Comparison of ENCODE assay signal across 12 mouse cellular contexts in the genomic region with DNA sequence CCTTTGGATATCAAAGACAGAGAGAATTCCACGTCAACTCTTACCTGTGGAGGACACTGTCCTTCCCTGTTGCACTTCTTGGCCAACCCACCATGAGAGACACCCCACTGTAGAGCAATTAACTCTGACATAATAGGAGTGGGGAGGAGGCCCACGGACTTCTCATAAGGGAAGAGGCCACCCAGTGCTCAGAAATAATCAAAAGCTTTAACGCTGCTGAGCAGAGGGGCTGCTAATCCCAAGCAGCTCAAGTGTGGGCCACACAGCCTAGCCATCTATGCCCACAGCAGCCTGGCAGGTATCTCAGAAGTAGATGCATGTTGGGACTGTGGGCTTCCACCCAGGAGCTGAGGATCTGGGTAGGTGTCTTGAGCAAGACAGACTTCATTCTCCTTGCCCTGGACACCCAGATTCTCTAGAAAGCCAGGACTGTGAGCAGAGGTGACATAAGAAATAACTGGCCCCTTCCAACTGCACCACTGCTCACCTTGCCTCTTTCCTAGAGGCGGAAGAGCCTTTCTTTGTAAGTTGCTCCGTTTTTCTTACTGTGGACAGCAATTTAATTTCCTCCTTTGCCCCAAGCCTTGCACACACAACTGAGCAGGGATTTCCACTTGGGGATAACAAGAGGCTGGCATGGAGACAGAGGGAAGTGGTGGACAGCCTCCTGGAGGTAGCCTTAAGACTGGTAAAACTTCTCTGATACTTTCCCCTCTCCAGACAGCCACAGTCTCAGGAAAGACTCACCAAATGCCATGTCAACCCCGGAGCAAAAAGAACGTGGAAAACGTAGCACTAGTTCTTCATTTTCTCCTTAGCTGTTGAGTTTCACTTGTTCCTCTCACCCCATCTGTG. TPM values are rescaled to one million over a fixed set of nuclear protein-coding genes. Genes with fewer than 3 reads are reported as not detected.
DNase-seq lines count a peak whose midpoint lies in the region; ATAC-seq and TF ChIP-seq lines count a peak whose summit lies in the region.
"Had no signal": no experiment of that assay in that cellular context is flagged by ENCODE, and none has a peak within 500 bp of the region (broad histone marks: within the 10 kb centered on the region; RNA-seq: fewer than 3 reads in every experiment).

No protein-coding gene starts in this region.

- H3K27me3 ChIP-seq in heart, embryonic 12.5 days (replicated peaks) = peaks cover 91% of the 10 kb centered on the region
- peaks cover 93% of the 10 kb centered on the region for H3K27me3 ChIP-seq in embryonic facial prominence, embryonic 13.5 days
- peaks cover 26% of the 10 kb centered on the region for H3K27me3 ChIP-seq in hindbrain, embryonic 13.5 days
- no peaks in the 10 kb centered on the region for H3K27me3 ChIP-seq in midbrain, embryonic 16.5 days (ENCODE audit: control insufficient read depth, insufficient read depth, low read depth, low read length)
- H3K27me3 ChIP-seq in liver, postnatal 0 days (ENCODE audit: insufficient read depth, low read length) = peaks cover 95% of the 10 kb centered on the region

- H3K36me3 ChIP-seq in heart, embryonic 12.5 days = no peaks in the 10 kb centered on the region
- H3K36me3 ChIP-seq in embryonic facial prominence, embryonic 13.5 days = no peaks in the 10 kb centered on the region
- no peaks in the 10 kb centered on the region for H3K36me3 ChIP-seq in hindbrain, embryonic 13.5 days
- no peaks in the 10 kb centered on the region for H3K36me3 ChIP-seq in midbrain, embryonic 16.5 days (ENCODE audit: control insufficient read depth, insufficient read depth, low read length)
- H3K36me3 ChIP-seq in liver, postnatal 0 days (replicated peaks; ENCODE audit: insufficient read depth, low read length) = no peaks in the 10 kb centered on the region
- H3K36me3 ChIP-seq: G1E had no signal

- H3K4me2 ChIP-seq in heart, embryonic 12.5 days = no peak overlapping the region
- H3K4me2 ChIP-seq in embryonic facial prominence, embryonic 13.5 days = peak overlapping the region; percentile 78
- peak overlapping the region; percentile 83 for H3K4me2 ChIP-seq in hindbrain, embryonic 13.5 days
- peak overlapping the region; percentile 72 for H3K4me2 ChIP-seq in midbrain, embryonic 16.5 days (ENCODE audit: low read length)
- no peak overlapping the region for H3K4me2 ChIP-seq in liver, postnatal 0 days (ENCODE audit: low read depth, low read length)

- peak; percentile 73 for DNase-seq in heart, adult 11 months
- DNase-seq in urinary bladder, postnatal 36 days (ENCODE audit: low spot score in 2 of 2) = no peak
- no peak for DNase-seq in gastrocnemius, postnatal 4 days (ENCODE audit: low spot score in 2 of 2)
- DNase-seq in liver, postnatal 0 days = no peak
- DNase-seq: heart, postnatal 10 days; thymus, postnatal 36 days had no signal

- TF ChIP-seq CTCF in liver, postnatal 0 days (IDR thresholded peaks at IDR 0.05; ENCODE audit: low read depth) = no peak

- no peaks in the 10 kb centered on the region for H3K9me3 ChIP-seq in heart, embryonic 12.5 days (replicated peaks)
- no peaks in the 10 kb centered on the region for H3K9me3 ChIP-seq in embryonic facial prominence, embryonic 13.5 days
- H3K9me3 ChIP-seq in hindbrain, embryonic 13.5 days = no peaks in the 10 kb centered on the region
- H3K9me3 ChIP-seq in midbrain, embryonic 16.5 days (replicated peaks; ENCODE audit: control insufficient read depth, low read length, poor library complexity, severe bottlenecking) = no peaks in the 10 kb centered on the region
- no peaks in the 10 kb centered on the region for H3K9me3 ChIP-seq in liver, postnatal 0 days (ENCODE audit: low read length)
- H3K9me3 ChIP-seq: G1E had no signal

- H3K4me1 ChIP-seq in heart, embryonic 12.5 days (replicated peaks) = peaks cover 12% of the 10 kb centered on the region
- peaks cover 17% of the 10 kb centered on the region for H3K4me1 ChIP-seq in embryonic facial prominence, embryonic 13.5 days
- H3K4me1 ChIP-seq in hindbrain, embryonic 13.5 days (replicated peaks) = peaks cover 71% of the 10 kb centered on the region
- H3K4me1 ChIP-seq in midbrain, embryonic 16.5 days (ENCODE audit: control insufficient read depth, insufficient read depth, low read length) = peaks cover 32% of the 10 kb centered on the region
- peaks cover 11% of the 10 kb centered on the region; the same call in 1 of the 2 replicates for H3K4me1 ChIP-seq in liver, postnatal 0 days (ENCODE audit: insufficient read depth)

- 7% methylated on average over 8 of the region's 8 CpGs for WGBS in heart, embryonic 12.5 days
- WGBS in embryonic facial prominence, embryonic 13.5 days = 11% methylated on average over 8 of the region's 8 CpGs
- 9% methylated on average over 8 of the region's 8 CpGs for WGBS in hindbrain, embryonic 13.5 days
- 16% methylated on average over 8 of the region's 8 CpGs for WGBS in midbrain, embryonic 16.5 days
- WGBS in liver, postnatal 0 days (ENCODE audit: insufficient replicate concordance) = 10% methylated on average over 8 of the region's 8 CpGs

- ATAC-seq in heart, embryonic 12.5 days (ENCODE audit: insufficient number of reproducible peaks, low FRiP score) = no peak
- no peak for ATAC-seq in embryonic facial prominence, embryonic 13.5 days (ENCODE audit: insufficient number of reproducible peaks, insufficient read depth, low FRiP score, low TSS enrichment, low read depth)
- ATAC-seq in hindbrain, embryonic 13.5 days (ENCODE audit: low FRiP score) = no peak
- no peak for ATAC-seq in midbrain, embryonic 16.5 days
- no peak for ATAC-seq in liver, postnatal 0 days

- no peak overlapping the region for H3K9ac ChIP-seq in heart, embryonic 12.5 days
- peak overlapping the region; percentile 64 for H3K9ac ChIP-seq in embryonic facial prominence, embryonic 13.5 days
- H3K9ac ChIP-seq in hindbrain, embryonic 13.5 days = peak overlapping the region; percentile 70
- peak overlapping the region; percentile 33 for H3K9ac ChIP-seq in midbrain, embryonic 16.5 days (ENCODE audit: low read depth, low read length)
- no peak overlapping the region for H3K9ac ChIP-seq in liver, postnatal 0 days (replicated peaks)
- H3K9ac ChIP-seq: liver, embryonic 14.5 days had no signal

- no peak overlapping the region for H3K27ac ChIP-seq in heart, embryonic 12.5 days (ENCODE audit: poor library complexity, severe bottlenecking)
- H3K27ac ChIP-seq in embryonic facial prominence, embryonic 13.5 days = peak overlapping the region; percentile 60
- H3K27ac ChIP-seq in hindbrain, embryonic 13.5 days = peak overlapping the region; percentile 72
- H3K27ac ChIP-seq in midbrain, embryonic 16.5 days (ENCODE audit: low read length) = peak overlapping the region; percentile 40
- H3K27ac ChIP-seq in liver, postnatal 0 days (ENCODE audit: low read depth) = no peak overlapping the region
- H3K27ac ChIP-seq: liver, embryonic 14.5 days had no signal

- H3K4me3 ChIP-seq in heart, embryonic 12.5 days = no peak overlapping the region
- peak overlapping the region; percentile 50 for H3K4me3 ChIP-seq in embryonic facial prominence, embryonic 13.5 days
- H3K4me3 ChIP-seq in hindbrain, embryonic 13.5 days = peak overlapping the region; percentile 53
- peak overlapping the region; percentile 47 for H3K4me3 ChIP-seq in midbrain, embryonic 16.5 days (ENCODE audit: low read depth, low read length)
- no peak overlapping the region for H3K4me3 ChIP-seq in liver, postnatal 0 days (ENCODE audit: low read depth, low read length)

- no peak for TF ChIP-seq EP300 in liver, postnatal 0 days (IDR thresholded peaks at IDR 0.05; ENCODE audit: low read depth)

RNA-seq across cellular contexts. Expression of gene Pou3f3, which starts 16.1 kb away (rescaled TPM):
- 0.06 TPM in 2 replicates for polyA plus RNA-seq in heart, embryonic 12.5 days (2016; fragmentation: Nextera tagmentation; extraction: Ambion mirVana)
- 11.4 and 13.4 TPM in 2 replicates for polyA plus RNA-seq in embryonic facial prominence, embryonic 13.5 days (2015; fragmentation: Nextera tagmentation; extraction: Ambion mirVana)
- polyA plus RNA-seq in hindbrain, embryonic 13.5 days (2015; fragmentation: Nextera tagmentation; extraction: Ambion mirVana) = 17.4 and 18.2 TPM in 2 replicates
- 14.3 and 14.9 TPM in 2 replicates for polyA plus RNA-seq in midbrain, embryonic 16.5 days (2015; fragmentation: Nextera tagmentation; extraction: Ambion mirVana)
- under 1 TPM in 1 of 2 experiments, not detected in 1; 0.05 TPM for total RNA-seq in gastrocnemius, postnatal 4 days (2021)
- not detected in 2 replicates for polyA plus RNA-seq in liver, postnatal 0 days (2015; fragmentation: Nextera tagmentation; extraction: Ambion mirVana)
- total RNA-seq: heart, postnatal 10 days had no signal
- polyA plus RNA-seq: G1E had no signal

Comparison
In these comparisons a context has a peak if more than half of its experiments do, and no peak if none do; other contexts are left out.
1. H3K27ac ChIP-seq: peak in embryonic facial prominence, embryonic 13.5 days (single experiment), hindbrain, embryonic 13.5 days (single experiment) and midbrain, embryonic 16.5 days (single experiment); none in heart, embryonic 12.5 days (single experiment) and liver, postnatal 0 days (single experiment).
2. H3K4me2 ChIP-seq: peak in embryonic facial prominence, embryonic 13.5 days (single experiment), hindbrain, embryonic 13.5 days (single experiment) and midbrain, embryonic 16.5 days (single experiment); none in heart, embryonic 12.5 days (single experiment) and liver, postnatal 0 days (single experiment).
3. H3K4me3 ChIP-seq: peak in embryonic facial prominence, embryonic 13.5 days (single experiment), hindbrain, embryonic 13.5 days (single experiment) and midbrain, embryonic 16.5 days (single experiment); none in heart, embryonic 12.5 days (single experiment) and liver, postnatal 0 days (single experiment).
4. H3K9ac ChIP-seq: peak in embryonic facial prominence, embryonic 13.5 days (single experiment), hindbrain, embryonic 13.5 days (single experiment) and midbrain, embryonic 16.5 days (single experiment); none in heart, embryonic 12.5 days (single experiment) and liver, postnatal 0 days (single experiment).
5. RNA of gene Pou3f3, which starts 16.1 kb away (polyA plus RNA-seq): 17.4 to 18.2 TPM in hindbrain, embryonic 13.5 days, 14.3 to 14.9 TPM in midbrain, embryonic 16.5 days and 11.4 to 13.4 TPM in embryonic facial prominence, embryonic 13.5 days; 0.06 TPM in heart, embryonic 12.5 days and not detected in liver, postnatal 0 days; every median in the first group is over 10 times any median in the second.